Mouse (Mus musculus): ENCODE results near the gene Ccdc85b. TPM values are rescaled to one million over a fixed set of nuclear protein-coding genes. Genes with fewer than 3 reads are reported as not detected.

The Ccdc85b gene
- total and polyA plus RNA-seq, 3 experiments, result 3.0 to 13.1 (median 3.3) TPM

- peak; percentile 51 for DNase-seq (ENCODE audit: low spot score)
- Histone ChIP-seq H3K4me1 (ENCODE audit: insufficient read depth, low read depth, low read length) (peaks cover 55% of the 10 kb centered on the region), H3K36me3 (replicated peaks) (peaks cover 74% of the 10 kb centered on the region), H3K4me3 (ENCODE audit: low read depth, low read length) (peak overlapping the region; percentile 100), H3K27me3 (ENCODE audit: insufficient read depth, low read length) (no peaks in the 10 kb centered on the region), H3K9me3 (replicated peaks) (no peaks in the 10 kb centered on the region)
- TF ChIP-seq GATA1 (IDR thresholded peaks at IDR 0.05; ENCODE audit: borderline replicate concordance, low read length), result no peak
- TF ChIP-seq GATA2 (IDR thresholded peaks at IDR 0.05; ENCODE audit: borderline replicate concordance, low read depth, low read length), result no peak
- no peak for TF ChIP-seq TAL1 (conservative IDR thresholded peaks at IDR 0.05; ENCODE audit: low read depth, low read length)
- TF ChIP-seq CTCF (IDR thresholded peaks at IDR 0.05; ENCODE audit: low read depth, low read length), result no peak
- no peak for TF ChIP-seq POLR2AphosphoS5 (IDR thresholded peaks at IDR 0.05; ENCODE audit: insufficient replicate concordance, low read depth, low read length)
- no peak for ATAC-seq (ENCODE audit: extremely low read depth, insufficient number of reproducible peaks, low FRiP score, poor library complexity, severe bottlenecking)
Observed at GRCm38 (mm10) chr19:5424092-5424781, 33.5 kb downstream of the Ccdc85b start.

GRCm38 (mm10) chr19:5423561-5423960 is 34.1 kb downstream of the Ccdc85b start:
- peaks cover 70% of the 10 kb centered on the region for H3K36me3 ChIP-seq (replicated peaks)
- H3K9me3 ChIP-seq (replicated peaks), result no peaks in the 10 kb centered on the region
- peaks cover 50% of the 10 kb centered on the region for H3K4me1 ChIP-seq (ENCODE audit: insufficient read depth, low read depth, low read length)
- ATAC-seq (ENCODE audit: extremely low read depth, insufficient number of reproducible peaks, low FRiP score, poor library complexity, severe bottlenecking), result no peak
- no peaks in the 10 kb centered on the region for H3K27me3 ChIP-seq (ENCODE audit: insufficient read depth, low read length)
- DNase-seq (ENCODE audit: low spot score), result no peak
- no peak for TF ChIP-seq POLR2AphosphoS5 (IDR thresholded peaks at IDR 0.05; ENCODE audit: insufficient replicate concordance, low read depth, low read length)
- TF ChIP-seq CTCF (IDR thresholded peaks at IDR 0.05; ENCODE audit: low read depth, low read length), result no peak
- no peak for TF ChIP-seq TAL1 (conservative IDR thresholded peaks at IDR 0.05; ENCODE audit: low read depth, low read length)
- no peak for TF ChIP-seq GATA2 (IDR thresholded peaks at IDR 0.05; ENCODE audit: borderline replicate concordance, low read depth, low read length)
- no peak for TF ChIP-seq GATA1 (IDR thresholded peaks at IDR 0.05; ENCODE audit: borderline replicate concordance, low read length)
- H3K4me3 ChIP-seq (ENCODE audit: low read depth, low read length), result peak overlapping the region; percentile 100

- H3K4me3 ChIP-seq (ENCODE audit: low read depth, low read length), result peak overlapping the region; percentile 100; the same call in 1 of the 2 replicates
- H3K27me3 ChIP-seq (ENCODE audit: insufficient read depth, low read length), result no peaks in the 10 kb centered on the region
- ATAC-seq (ENCODE audit: extremely low read depth, insufficient number of reproducible peaks, low FRiP score, poor library complexity, severe bottlenecking) (no peak), DNase-seq (ENCODE audit: low spot score) (no peak)
- peaks cover 49% of the 10 kb centered on the region for H3K4me1 ChIP-seq (ENCODE audit: insufficient read depth, low read depth, low read length)
- H3K9me3 ChIP-seq (replicated peaks), result no peaks in the 10 kb centered on the region
- H3K36me3 ChIP-seq (replicated peaks), result peaks cover 70% of the 10 kb centered on the region
- TF ChIP-seq CTCF (IDR thresholded peaks at IDR 0.05; ENCODE audit: low read depth, low read length) (no peak), GATA2 (IDR thresholded peaks at IDR 0.05; ENCODE audit: borderline replicate concordance, low read depth, low read length) (no peak), GATA1 (IDR thresholded peaks at IDR 0.05; ENCODE audit: borderline replicate concordance, low read length) (no peak), TAL1 (conservative IDR thresholded peaks at IDR 0.05; ENCODE audit: low read depth, low read length) (no peak), POLR2AphosphoS5 (IDR thresholded peaks at IDR 0.05; ENCODE audit: insufficient replicate concordance, low read depth, low read length) (no peak)
Observed at GRCm38 (mm10) chr19:5422895-5423443, 34.7 kb downstream of the Ccdc85b start.

- ATAC-seq (ENCODE audit: extremely low read depth, insufficient number of reproducible peaks, low FRiP score, poor library complexity, severe bottlenecking), result no peak
- H3K4me1 ChIP-seq (ENCODE audit: insufficient read depth, low read depth, low read length), result peaks cover 45% of the 10 kb centered on the region
- no peaks in the 10 kb centered on the region for H3K27me3 ChIP-seq (ENCODE audit: insufficient read depth, low read length)
- no peak overlapping the region for H3K4me3 ChIP-seq (ENCODE audit: low read depth, low read length)
- H3K9me3 ChIP-seq (replicated peaks), result no peaks in the 10 kb centered on the region
- TF ChIP-seq GATA1 (IDR thresholded peaks at IDR 0.05; ENCODE audit: borderline replicate concordance, low read length), result no peak
- peaks cover 71% of the 10 kb centered on the region for H3K36me3 ChIP-seq (replicated peaks)
- DNase-seq (ENCODE audit: low spot score), result no peak
Observed at GRCm38 (mm10) chr19:5422267-5422666, 35.4 kb downstream of the Ccdc85b start.

GRCm38 (mm10) chr19:5421784-5422183 is 35.9 kb downstream of the Ccdc85b start:
- Histone ChIP-seq H3K36me3 (replicated peaks) (peaks cover 66% of the 10 kb centered on the region), H3K27me3 (ENCODE audit: insufficient read depth, low read length) (no peaks in the 10 kb centered on the region), H3K4me1 (ENCODE audit: insufficient read depth, low read depth, low read length) (peaks cover 40% of the 10 kb centered on the region), H3K9me3 (replicated peaks) (no peaks in the 10 kb centered on the region), H3K4me3 (ENCODE audit: low read depth, low read length) (no peak overlapping the region)
- no peak for TF ChIP-seq TAL1 (conservative IDR thresholded peaks at IDR 0.05; ENCODE audit: low read depth, low read length)
- no peak for TF ChIP-seq POLR2AphosphoS5 (IDR thresholded peaks at IDR 0.05; ENCODE audit: insufficient replicate concordance, low read depth, low read length)
- no peak for TF ChIP-seq GATA2 (IDR thresholded peaks at IDR 0.05; ENCODE audit: borderline replicate concordance, low read depth, low read length)
- no peak for TF ChIP-seq GATA1 (IDR thresholded peaks at IDR 0.05; ENCODE audit: borderline replicate concordance, low read length)
- TF ChIP-seq CTCF (IDR thresholded peaks at IDR 0.05; ENCODE audit: low read depth, low read length), result no peak
- DNase-seq (ENCODE audit: low spot score) (no peak), ATAC-seq (ENCODE audit: extremely low read depth, insufficient number of reproducible peaks, low FRiP score, poor library complexity, severe bottlenecking) (no peak)

GRCm38 (mm10) chr19:5420579-5420978 is 37.1 kb downstream of the Ccdc85b start:
- no peaks in the 10 kb centered on the region for H3K9me3 ChIP-seq (replicated peaks)
- H3K4me3 ChIP-seq (ENCODE audit: low read depth, low read length), result no peak overlapping the region
- TF ChIP-seq CTCF (IDR thresholded peaks at IDR 0.05; ENCODE audit: low read depth, low read length) (no peak), TAL1 (conservative IDR thresholded peaks at IDR 0.05; ENCODE audit: low read depth, low read length) (no peak), POLR2AphosphoS5 (IDR thresholded peaks at IDR 0.05; ENCODE audit: insufficient replicate concordance, low read depth, low read length) (no peak), GATA2 (IDR thresholded peaks at IDR 0.05; ENCODE audit: borderline replicate concordance, low read depth, low read length) (no peak), GATA1 (IDR thresholded peaks at IDR 0.05; ENCODE audit: borderline replicate concordance, low read length) (no peak)
- no peak for ATAC-seq (ENCODE audit: extremely low read depth, insufficient number of reproducible peaks, low FRiP score, poor library complexity, severe bottlenecking)
- DNase-seq (ENCODE audit: low spot score), result no peak
- peaks cover under 1% of the 10 kb centered on the region; the same call in 1 of the 2 replicates for H3K27me3 ChIP-seq (ENCODE audit: insufficient read depth, low read length)
- H3K4me1 ChIP-seq (ENCODE audit: insufficient read depth, low read depth, low read length), result peaks cover 28% of the 10 kb centered on the region
- peaks cover 55% of the 10 kb centered on the region for H3K36me3 ChIP-seq (replicated peaks)

Measured in G1E (cell line).